In the genomic region with DNA sequence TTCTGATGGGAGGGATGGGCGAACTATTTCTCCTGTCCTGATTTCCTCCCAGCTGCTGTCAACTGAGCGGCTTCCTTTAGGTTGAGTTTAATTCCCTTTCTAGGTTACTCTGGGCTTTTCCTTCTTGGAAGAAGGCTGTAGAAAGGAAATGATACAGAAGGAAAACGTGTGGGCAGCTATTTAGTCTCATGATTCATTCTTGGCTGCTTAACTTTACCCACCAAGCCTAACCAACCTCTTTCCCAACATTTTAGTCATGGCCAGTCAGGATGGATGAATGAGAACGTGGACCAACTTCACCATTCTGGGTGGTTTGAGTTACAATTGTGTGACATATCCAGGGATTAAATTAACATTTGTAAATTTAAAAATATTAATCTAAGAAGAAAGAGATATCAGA, we compare ENCODE assay signal across 20 mouse cellular contexts.
DNase-seq lines count a peak whose midpoint lies in the region; ATAC-seq and TF ChIP-seq lines count a peak whose summit lies in the region.
"Had no signal": no experiment of that assay in that cellular context is flagged by ENCODE, and none has a peak within 500 bp of the region (broad histone marks: within the 10 kb centered on the region; RNA-seq: fewer than 3 reads in every experiment).

No protein-coding gene starts in this region.

- H3K36me3 ChIP-seq in forebrain, embryonic 14.5 days (ENCODE audit: control insufficient read depth, insufficient read depth, low read length) = no peaks in the 10 kb centered on the region
- H3K36me3 ChIP-seq in forebrain, embryonic 15.5 days = no peaks in the 10 kb centered on the region
- no peaks in the 10 kb centered on the region for H3K36me3 ChIP-seq in C2C12 (ENCODE audit: control insufficient read depth, insufficient read depth)
- H3K36me3 ChIP-seq: embryonic facial prominence, embryonic 15.5 days; heart, embryonic 12.5 days; hindbrain, embryonic 10.5 days; hindbrain, embryonic 15.5 days had no signal

- peak overlapping the region; percentile 1; the same call in 1 of the 2 replicates for H3K27ac ChIP-seq in forebrain, embryonic 14.5 days (ENCODE audit: low read depth, low read length)
- no peak overlapping the region; the same call in 1 of the 2 replicates for H3K27ac ChIP-seq in forebrain, embryonic 15.5 days (replicated peaks)
- peak overlapping the region; percentile 66 for H3K27ac ChIP-seq in embryonic fibroblast, embryonic 13.5 days (ENCODE audit: insufficient read depth, low read length)
- H3K27ac ChIP-seq: embryonic facial prominence, embryonic 15.5 days; gastrocnemius, adult 2 months; hindbrain, embryonic 10.5 days; hindbrain, embryonic 15.5 days had no signal

- no peak for TF ChIP-seq CTCF in C2C12 (IDR thresholded peaks at IDR 0.05; ENCODE audit: control insufficient read depth, insufficient read depth, insufficient read length)
- TF ChIP-seq CTCF in embryonic fibroblast, embryonic 13.5 days (IDR thresholded peaks at IDR 0.05; ENCODE audit: borderline replicate concordance, insufficient read depth, low read length) = no peak

- ATAC-seq in forebrain, embryonic 14.5 days = no peak
- no peak for ATAC-seq in forebrain, embryonic 15.5 days (replicated peaks)
- ATAC-seq: intestine, embryonic 16.5 days had no signal

- peaks cover 9% of the 10 kb centered on the region; the same call in 1 of the 2 replicates for H3K4me1 ChIP-seq in forebrain, embryonic 14.5 days (ENCODE audit: control insufficient read depth, insufficient read depth, low read length)
- H3K4me1 ChIP-seq in forebrain, embryonic 15.5 days = peaks cover 22% of the 10 kb centered on the region
- H3K4me1 ChIP-seq in embryonic fibroblast, embryonic 13.5 days (ENCODE audit: control insufficient read depth, insufficient read depth, low read length) = peaks cover 5% of the 10 kb centered on the region

- 89% methylated on average over 4 of the region's 4 CpGs for WGBS in forebrain, embryonic 14.5 days
- WGBS in forebrain, embryonic 15.5 days = 87% methylated on average over 4 of the region's 4 CpGs

- no peak overlapping the region for H3K4me2 ChIP-seq in forebrain, embryonic 14.5 days (ENCODE audit: low read length)
- no peak overlapping the region for H3K4me2 ChIP-seq in forebrain, embryonic 15.5 days (replicated peaks)
- H3K4me2 ChIP-seq: embryonic facial prominence, embryonic 15.5 days; heart, embryonic 12.5 days; hindbrain, embryonic 15.5 days had no signal

- H3ac ChIP-seq in C2C12 (ENCODE audit: control insufficient read depth, insufficient read length, low read depth) = no peak overlapping the region

- H3K27me3 ChIP-seq in forebrain, embryonic 14.5 days (replicated peaks; ENCODE audit: control insufficient read depth, insufficient read depth, low read length) = no peaks in the 10 kb centered on the region
- no peaks in the 10 kb centered on the region for H3K27me3 ChIP-seq in forebrain, embryonic 15.5 days
- H3K27me3 ChIP-seq in C2C12 (ENCODE audit: control insufficient read depth, insufficient read depth, insufficient read length) = no peaks in the 10 kb centered on the region
- H3K27me3 ChIP-seq: CH12.LX; embryonic facial prominence, embryonic 15.5 days; heart, embryonic 12.5 days; hindbrain, embryonic 15.5 days had no signal

- no peak overlapping the region for H3K4me3 ChIP-seq in forebrain, embryonic 14.5 days (ENCODE audit: low read depth, low read length)
- H3K4me3 ChIP-seq in forebrain, embryonic 15.5 days = no peak overlapping the region
- H3K4me3 ChIP-seq in C2C12 (ENCODE audit: insufficient read depth, poor library complexity, severe bottlenecking) = no peak overlapping the region
- no peak overlapping the region for H3K4me3 ChIP-seq in embryonic fibroblast, embryonic 13.5 days (ENCODE audit: insufficient read depth, low read length)
- H3K4me3 ChIP-seq: embryonic facial prominence, embryonic 15.5 days; gastrocnemius, adult 2 months; heart, embryonic 12.5 days; hindbrain, embryonic 10.5 days; hindbrain, embryonic 15.5 days had no signal

- H3K79me3 ChIP-seq in C2C12 (ENCODE audit: low read depth) = no peaks in the 10 kb centered on the region

- no peaks in the 10 kb centered on the region for H3K9me3 ChIP-seq in forebrain, embryonic 14.5 days (replicated peaks; ENCODE audit: control insufficient read depth, low read length)
- no peaks in the 10 kb centered on the region for H3K9me3 ChIP-seq in forebrain, embryonic 15.5 days
- H3K9me3 ChIP-seq: embryonic facial prominence, embryonic 15.5 days; heart, embryonic 12.5 days; hindbrain, embryonic 10.5 days; hindbrain, embryonic 15.5 days had no signal

- no peak for TF ChIP-seq POLR2A in embryonic fibroblast, embryonic 13.5 days (IDR thresholded peaks at IDR 0.05; ENCODE audit: low read depth, low read length)

- H3K79me2 ChIP-seq in C2C12 (ENCODE audit: control insufficient read depth, insufficient read depth) = no peaks in the 10 kb centered on the region

- no peak for DNase-seq in forebrain, embryonic 14.5 days (ENCODE audit: low spot score)
- no peak for DNase-seq in cerebellum, adult 11-12 months
- DNase-seq in right cerebral cortex, postnatal 4 days = no peak
- DNase-seq: adrenal gland, adult 2 months; adrenal gland, postnatal 25 days; cerebellum, adult 8-10 months; cerebellum, postnatal 14 days; embryo, embryonic 11 days; gastrocnemius, adult 2 months; gastrocnemius, postnatal 25 days; kidney, adult 2 months had no signal

- no peak overlapping the region for H3K9ac ChIP-seq in forebrain, embryonic 14.5 days (ENCODE audit: low read length)
- H3K9ac ChIP-seq in forebrain, embryonic 15.5 days (replicated peaks) = no peak overlapping the region
- H3K9ac ChIP-seq: embryonic facial prominence, embryonic 15.5 days; heart, embryonic 12.5 days; hindbrain, embryonic 15.5 days had no signal

TF ChIP-seq in C2C12, 6 proteins besides CTCF, POLR2A, EP300 and RAD21:
- TF ChIP-seq MAX (IDR thresholded peaks at IDR 0.05) = no peak
- TF ChIP-seq CEBPB (IDR thresholded peaks at IDR 0.05; ENCODE audit: low read depth) = peak; percentile 89
